Mouse (Mus musculus) CD8-positive naive resting alpha-beta T cell, adult 2 months (primary cell): ENCODE data around the gene Has1.
"Not testable (repeated sequence)": the region's sequence is repeated elsewhere in the genome, so short reads cannot be mapped to it uniquely, and the experiment has no call there.

Experiments used
- DNase-seq, 2 experiments: peaks; one replicate each; pipeline ENCODE4 v3.0.0; 2022; ENCODE audit warnings: low read depth in 2 of 2, low spot score in 2 of 2

Gene Has1

GRCm38 (mm10) chr17:17845187-17846027 lies 9.6 kb downstream of the Has1 start:
- no peak for DNase-seq

GRCm38 (mm10) chr17:17844606-17845005 lies 10.4 kb downstream of the Has1 start:
- DNase-seq, result not testable (repeated sequence)

- no peak for DNase-seq
Measured at GRCm38 (mm10) chr17:17843534-17844261, 11.3 kb downstream of the Has1 start.

- no peak for DNase-seq
Measured at GRCm38 (mm10) chr17:17840796-17841195, 14.2 kb downstream of the Has1 start.

GRCm38 (mm10) chr17:17839276-17839675 lies 15.7 kb downstream of the Has1 start:
- no peak for DNase-seq

GRCm38 (mm10) chr17:17837919-17838701 lies 16.9 kb downstream of the Has1 start:
- DNase-seq, result peak; percentile 85 to 91

GRCm38 (mm10) chr17:17837426-17837825 lies 17.6 kb downstream of the Has1 start:
- no peak for DNase-seq

- no peak for DNase-seq
Measured at GRCm38 (mm10) chr17:17836101-17836500, 18.9 kb downstream of the Has1 start.

GRCm38 (mm10) chr17:17834896-17835295 lies 20.1 kb downstream of the Has1 start:
- no peak for DNase-seq

GRCm38 (mm10) chr17:17830731-17831130 lies 24.3 kb downstream of the Has1 start:
- DNase-seq, result no peak

GRCm38 (mm10) chr17:17829816-17830535 lies 25.0 kb downstream of the Has1 start:
- DNase-seq, result no peak

- no peak for DNase-seq
Measured at GRCm38 (mm10) chr17:17829052-17829785, 25.8 kb downstream of the Has1 start.

- DNase-seq, result no peak
Measured at GRCm38 (mm10) chr17:17828191-17828981, 26.6 kb downstream of the Has1 start.

GRCm38 (mm10) chr17:17827658-17828190 lies 27.3 kb downstream of the Has1 start:
- DNase-seq, result no peak

- no peak for DNase-seq
Measured at GRCm38 (mm10) chr17:17826751-17827657, 28.0 kb downstream of the Has1 start, which contains the start of gene Spaca6. Gene Spaca6, plus strand, starts transcription at chr17:17827158.

- no peak for DNase-seq
Measured at GRCm38 (mm10) chr17:17825921-17826591, 28.9 kb downstream of the Has1 start.

- no peak for DNase-seq
Measured at GRCm38 (mm10) chr17:17823612-17824336, 31.2 kb downstream of the Has1 start.
